In the genomic region with DNA sequence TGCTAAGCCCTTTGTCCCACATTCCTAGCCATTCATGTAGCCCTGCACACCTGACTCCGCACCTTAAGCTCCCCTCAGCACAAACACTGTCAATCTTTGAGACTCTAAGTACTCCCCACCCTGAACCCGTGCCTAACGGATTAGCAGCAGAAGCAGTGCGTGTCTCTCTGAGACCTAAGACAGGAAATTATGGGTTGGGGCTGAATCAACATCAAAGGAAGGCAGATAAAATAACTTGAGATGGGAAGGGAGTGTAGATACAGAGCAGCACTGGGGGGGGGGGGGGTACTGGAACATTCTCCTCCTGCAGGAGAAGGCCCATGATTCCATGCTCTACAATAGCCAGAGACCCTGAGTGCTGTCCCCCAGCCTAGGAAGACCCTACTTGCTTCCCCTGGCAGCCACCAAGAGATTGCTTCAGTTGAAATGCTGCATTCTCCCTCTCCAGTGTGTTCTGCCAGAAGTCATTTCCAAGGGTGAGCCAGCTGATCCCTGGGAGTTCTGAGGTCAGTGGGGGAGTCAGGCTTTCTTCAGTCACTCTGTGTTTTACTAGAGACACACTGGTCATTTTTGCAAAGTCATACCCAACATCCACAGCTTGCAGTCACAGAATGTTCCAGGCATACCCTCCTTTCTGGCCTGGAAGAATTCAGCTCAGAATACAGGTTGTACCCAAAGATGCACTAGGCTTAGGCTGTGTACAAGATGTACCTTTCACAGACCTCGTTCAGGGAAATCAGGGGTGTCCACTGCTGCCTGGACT, we compare ENCODE assay signal across 20 mouse cellular contexts.
DNase-seq lines count a peak whose midpoint lies in the region; TF ChIP-seq lines count a peak whose summit lies in the region.
"Had no signal": no experiment of that assay in that cellular context is flagged by ENCODE, and none has a peak within 500 bp of the region (broad histone marks: within the 10 kb centered on the region; RNA-seq: fewer than 3 reads in every experiment).

No protein-coding gene starts in this region.

- peak overlapping the region; percentile 65 for H3K27ac ChIP-seq in testis, adult 2 months (ENCODE audit: control insufficient read depth, insufficient read depth, low read depth, low read length)
- H3K27ac ChIP-seq: embryonic facial prominence, embryonic 12.5 days; hindbrain, embryonic 15.5 days; limb, embryonic 10.5 days; liver, embryonic 12.5 days had no signal

- H3K36me3 ChIP-seq in testis, adult 2 months (ENCODE audit: control insufficient read depth, insufficient read depth, low read length): no peaks in the 10 kb centered on the region
- H3K36me3 ChIP-seq: embryonic facial prominence, embryonic 12.5 days; hindbrain, embryonic 15.5 days; limb, embryonic 10.5 days; liver, embryonic 12.5 days had no signal

- no peaks in the 10 kb centered on the region for H3K27me3 ChIP-seq in testis, adult 2 months (ENCODE audit: control insufficient read depth, insufficient read depth, low read length)
- H3K27me3 ChIP-seq: embryonic facial prominence, embryonic 12.5 days; hindbrain, embryonic 15.5 days; liver, embryonic 12.5 days; Patski had no signal

- no peak for TF ChIP-seq POLR2A in testis, adult 2 months (IDR thresholded peaks at IDR 0.05; ENCODE audit: control insufficient read depth, low read depth, low read length)

- DNase-seq in gastrocnemius, adult 18-20 months (ENCODE audit: low spot score): peak; percentile 69
- DNase-seq in gastrocnemius, postnatal 4 days (ENCODE audit: low spot score in 2 of 2): no peak
- peak; percentile 54 for DNase-seq in kidney, postnatal 10 days
- DNase-seq in kidney, postnatal 4 days: no peak
- DNase-seq in testis, postnatal 10 days (ENCODE audit: low spot score): no peak
- DNase-seq in testis, postnatal 14 days (ENCODE audit: low spot score): peak; percentile 61
- DNase-seq in cerebellum, postnatal 36 days: no peak
- DNase-seq: B cell, adult 2 months; cerebellum, adult 11-12 months; forebrain, postnatal 0 days; midbrain, embryonic 14.5 days; right cerebral cortex, postnatal 4 days; thymus, adult 18-20 months had no signal

- no peak overlapping the region for H3K4me3 ChIP-seq in testis, adult 2 months (ENCODE audit: control insufficient read depth, low read depth, low read length)
- H3K4me3 ChIP-seq: embryonic facial prominence, embryonic 12.5 days; hindbrain, embryonic 15.5 days; limb, embryonic 10.5 days; liver, embryonic 12.5 days; myocyte had no signal

- TF ChIP-seq CTCF in testis, adult 2 months (IDR thresholded peaks at IDR 0.05; ENCODE audit: control insufficient read depth, insufficient read depth, insufficient replicate concordance, low read depth, low read length): no peak

- no peaks in the 10 kb centered on the region for H3K4me1 ChIP-seq in testis, adult 2 months (ENCODE audit: control insufficient read depth, insufficient read depth, low read length)

Comparison
In these comparisons a context has a peak if more than half of its experiments do, and no peak if none do; other contexts are left out.
1. DNase-seq: peak in gastrocnemius, adult 18-20 months (single experiment), kidney, postnatal 10 days (single experiment) and testis, postnatal 14 days (single experiment); none in gastrocnemius, postnatal 4 days (0 of 2), kidney, postnatal 4 days (0 of 2), testis, postnatal 10 days (single experiment) and cerebellum, postnatal 36 days (0 of 2).